Mouse (Mus musculus) frontal cortex, adult (tissue): ENCODE measurements around the gene Kat6b.
"Not testable (repeated sequence)": the region's sequence is repeated elsewhere in the genome, so short reads cannot be mapped to it uniquely, and the experiment has no call there.

ENCODE experiments used
- ATAC-seq: cut with Nextera tagmentation; 2 replicates; pipeline ENCODE4 v1.9.2; 2017; ENCODE audit warnings: mild to moderate bottlenecking, moderate library complexity, mixed read lengths; ENCODE audit not compliant: low TSS enrichment

Gene Kat6b

DNA sequence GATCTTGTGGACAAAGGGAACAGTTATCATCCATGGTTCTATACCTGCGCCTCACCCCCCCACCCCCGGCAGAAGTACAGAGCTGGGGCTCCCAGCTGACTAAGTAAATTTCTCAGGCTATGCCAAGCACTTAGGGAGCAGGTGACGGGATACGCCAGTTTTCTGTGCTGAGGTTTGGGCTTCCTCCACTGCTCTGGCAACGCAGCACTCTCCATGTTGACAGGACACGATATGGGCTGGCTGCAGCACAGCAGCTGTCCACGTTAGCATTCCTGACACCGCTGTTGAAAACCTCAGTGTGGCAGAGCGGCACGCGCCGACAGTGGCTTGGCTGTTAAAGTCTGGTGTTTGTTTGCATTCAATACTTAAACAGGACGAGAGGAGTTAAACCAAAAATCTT lies 177.9 kb downstream of the Kat6b start:
- peak; percentile 29; the same call in 1 of the 2 replicates for ATAC-seq

GRCm38 (mm10) chr14:21659652-21660051 lies 178.4 kb downstream of the Kat6b start:
- peak; percentile 66 for ATAC-seq

- no peak for ATAC-seq
These were observed 181.4 kb downstream of the Kat6b start for GRCm38 (mm10) chr14:21662465-21663142.

- ATAC-seq, result no peak
These were observed 188.0 kb downstream of the Kat6b start for GRCm38 (mm10) chr14:21669218-21669617.

DNA sequence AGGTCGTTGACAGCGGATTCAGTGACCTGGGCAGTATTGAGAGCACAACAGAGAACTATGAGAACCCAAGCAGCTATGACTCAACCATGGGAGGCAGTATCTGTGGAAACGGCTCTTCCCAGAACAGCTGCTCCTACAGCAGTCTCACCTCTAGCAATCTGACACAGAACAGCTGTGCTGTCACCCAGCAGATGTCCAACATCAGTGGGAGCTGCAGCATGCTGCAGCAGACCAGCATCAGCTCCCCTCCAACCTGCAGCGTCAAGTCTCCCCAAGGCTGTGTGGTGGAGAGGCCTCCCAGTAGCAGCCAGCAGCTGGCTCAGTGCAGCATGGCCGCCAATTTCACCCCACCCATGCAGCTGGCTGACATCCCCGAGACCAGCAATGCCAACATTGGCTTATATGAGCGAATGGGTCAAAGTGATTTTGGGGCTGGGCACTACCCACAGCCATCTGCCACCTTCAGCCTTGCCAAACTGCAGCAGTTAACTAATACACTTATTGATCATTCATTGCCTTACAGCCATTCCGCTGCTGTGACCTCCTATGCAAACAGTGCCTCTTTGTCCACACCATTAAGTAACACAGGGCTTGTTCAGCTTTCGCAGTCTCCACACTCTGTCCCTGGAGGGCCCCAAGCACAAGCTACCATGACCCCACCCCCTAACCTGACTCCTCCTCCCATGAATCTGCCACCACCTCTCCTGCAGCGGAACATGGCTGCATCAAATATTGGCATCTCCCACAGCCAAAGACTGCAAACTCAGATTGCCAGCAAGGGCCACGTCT lies 188.6 kb downstream of the Kat6b start:
- ATAC-seq, result peak; percentile 32; the same call in 1 of the 2 replicates

DNA sequence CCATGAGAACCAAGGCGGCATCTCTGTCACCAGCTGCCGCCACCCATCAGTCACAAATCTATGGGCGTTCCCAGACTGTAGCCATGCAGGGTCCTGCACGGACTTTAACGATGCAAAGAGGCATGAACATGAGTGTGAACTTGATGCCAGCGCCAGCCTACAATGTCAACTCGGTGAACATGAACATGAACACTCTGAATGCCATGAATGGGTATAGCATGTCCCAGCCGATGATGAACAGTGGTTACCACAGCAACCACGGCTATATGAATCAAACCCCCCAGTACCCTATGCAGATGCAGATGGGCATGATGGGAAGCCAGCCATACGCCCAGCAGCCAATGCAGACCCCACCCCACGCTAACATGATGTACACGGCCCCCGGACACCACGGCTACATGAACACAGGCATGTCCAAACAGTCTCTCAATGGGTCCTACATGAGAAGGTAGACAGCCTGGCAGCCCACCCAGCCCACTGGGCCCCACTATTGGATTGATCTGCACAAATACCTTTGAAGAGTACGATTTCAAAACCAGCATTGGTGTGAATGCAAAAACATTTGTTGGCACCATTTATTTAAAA lies 189.3 kb downstream of the Kat6b start:
- ATAC-seq, result not testable (repeated sequence)

DNA sequence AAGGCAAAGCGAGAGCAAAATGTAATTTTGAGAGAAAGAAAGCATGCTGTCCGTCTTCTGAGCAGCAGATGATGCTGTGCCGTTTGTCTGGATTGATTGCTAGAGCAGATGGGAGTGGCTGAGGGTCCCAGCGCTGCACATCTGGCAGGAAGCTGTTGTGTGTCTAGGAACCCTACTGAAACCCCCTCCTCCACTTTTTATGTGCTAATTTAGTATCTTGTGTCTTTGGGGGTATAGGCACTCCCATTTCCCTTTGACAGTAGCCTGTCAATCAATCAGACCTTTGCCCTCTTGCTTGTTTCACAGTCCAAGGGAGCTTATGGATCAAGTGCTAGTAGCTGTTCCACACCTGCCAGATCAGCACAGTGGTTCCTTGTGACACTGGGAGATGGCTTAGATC lies 191.9 kb downstream of the Kat6b start:
- no peak for ATAC-seq

GRCm38 (mm10) chr14:21674471-21674870 lies 193.2 kb downstream of the Kat6b start:
- no peak for ATAC-seq

GRCm38 (mm10) chr14:21676223-21676622 lies 195.0 kb downstream of the Kat6b start:
- ATAC-seq, result peak; percentile 35

DNA sequence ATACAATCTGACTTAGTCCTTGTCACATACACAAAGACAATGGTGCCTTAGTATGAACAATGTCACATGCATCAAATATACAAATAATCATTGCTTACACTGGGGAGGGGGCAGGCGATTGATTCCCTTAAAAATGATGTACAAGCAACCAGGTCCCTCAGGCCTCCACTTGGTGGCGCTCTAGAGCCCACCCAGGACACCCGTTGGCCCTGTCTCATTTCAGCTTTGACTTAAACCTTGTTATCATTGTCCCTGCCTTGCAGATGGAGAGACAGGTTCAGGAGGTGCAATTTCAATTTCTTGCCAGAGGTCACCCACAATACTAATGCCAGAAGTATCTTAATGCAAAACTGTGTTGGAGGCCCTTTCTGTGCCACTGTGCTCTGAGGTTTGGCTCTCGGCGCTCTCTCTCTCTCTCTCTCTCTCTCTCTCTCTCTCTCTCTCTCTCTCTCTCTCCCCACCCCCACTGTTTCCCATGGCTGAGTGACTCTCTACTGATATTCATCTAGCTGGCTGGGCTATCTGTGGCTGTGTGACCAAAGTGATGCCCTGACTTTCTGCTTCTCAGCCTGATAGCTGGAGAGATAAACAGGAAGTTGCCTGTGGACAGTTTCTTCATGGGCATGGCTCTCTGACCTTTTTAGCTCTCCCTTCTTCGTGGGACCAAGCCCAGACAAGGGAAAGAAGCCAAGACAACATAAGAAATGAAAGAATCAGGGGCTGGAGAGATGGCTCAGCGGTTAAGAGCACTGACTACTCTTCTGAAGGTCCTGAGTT lies 197.5 kb downstream of the Kat6b start:
- ATAC-seq, result peak; percentile 31; the same call in 1 of the 2 replicates

- ATAC-seq, result no peak
These were observed 198.5 kb downstream of the Kat6b start for GRCm38 (mm10) chr14:21679631-21680201.

DNA sequence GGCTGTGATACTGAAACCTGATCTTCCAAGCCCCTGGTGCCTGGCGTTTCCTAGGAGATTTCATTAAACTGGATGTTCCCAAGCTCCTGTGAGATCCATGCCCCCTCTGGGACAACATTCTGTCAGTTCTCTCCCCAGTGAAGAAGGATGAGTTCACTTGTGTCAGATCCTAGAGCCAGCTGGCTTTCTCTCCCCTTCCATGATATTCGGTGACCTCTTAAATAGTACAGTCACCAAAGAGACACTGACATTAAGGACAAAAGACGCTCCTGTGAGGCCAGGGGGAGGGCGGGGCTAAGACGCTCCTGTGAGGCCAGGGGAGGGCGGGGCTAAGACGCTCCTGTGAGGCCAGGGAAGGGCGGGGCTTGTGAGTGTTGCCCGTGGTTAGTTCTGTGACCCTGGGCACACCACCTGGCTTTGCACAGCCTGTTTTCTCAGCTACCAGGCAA lies 201.5 kb downstream of the Kat6b start:
- no peak for ATAC-seq

DNA sequence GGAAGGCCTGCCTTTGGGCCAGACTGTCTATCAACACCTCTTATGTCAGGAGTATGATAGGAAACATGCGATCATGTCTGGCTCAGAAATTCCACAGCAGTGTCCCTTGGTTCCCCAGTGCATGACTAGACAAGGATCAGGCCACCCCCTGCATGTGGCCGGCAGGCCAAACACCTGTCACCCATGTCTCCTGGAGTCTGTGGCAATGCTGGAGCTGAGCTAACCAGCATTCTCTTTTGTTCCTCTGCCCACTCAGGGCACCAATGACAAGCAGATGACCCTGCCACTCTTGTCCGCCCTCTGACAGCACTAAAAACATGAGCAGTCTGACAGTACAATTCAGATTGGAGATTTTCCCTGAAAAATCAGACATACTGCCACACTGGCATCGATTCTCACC lies 202.6 kb downstream of the Kat6b start:
- no peak for ATAC-seq

DNA sequence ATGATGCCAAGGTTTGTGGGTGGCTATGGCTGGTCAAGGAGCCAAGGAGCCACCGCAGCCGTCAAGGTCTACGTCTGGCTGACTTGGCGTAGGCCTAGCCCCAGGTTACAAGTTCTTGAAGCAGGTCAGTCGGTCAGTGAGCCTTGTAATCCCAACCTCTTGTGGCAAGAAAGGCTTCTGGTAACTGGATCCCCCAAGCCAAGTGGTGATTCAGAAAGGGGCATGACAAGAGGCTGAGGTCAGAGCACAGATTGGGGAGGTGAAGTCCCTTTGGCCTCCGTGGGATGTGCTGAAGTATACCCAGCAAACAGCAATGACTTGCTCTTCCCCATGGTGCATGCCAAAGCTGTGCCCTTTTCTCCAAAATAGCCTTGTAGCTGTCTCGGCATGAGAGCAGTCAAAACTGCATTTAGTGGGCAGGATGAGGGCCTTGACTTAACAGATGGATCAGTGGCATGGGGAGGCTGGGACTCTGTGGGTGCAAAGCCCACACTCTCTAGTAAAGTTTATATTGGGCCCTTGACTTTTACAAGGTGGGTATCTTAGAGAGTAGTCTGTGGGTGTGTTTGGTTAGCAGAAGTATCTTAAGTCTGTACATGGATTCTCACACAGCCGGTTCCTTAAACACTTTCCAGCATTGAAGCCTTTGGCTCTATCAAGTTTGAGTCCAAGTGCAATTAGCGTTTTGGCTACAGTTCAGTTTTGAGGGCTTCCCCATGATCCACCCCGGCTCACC lies 204.3 kb downstream of the Kat6b start:
- ATAC-seq, result peak; percentile 77

DNA sequence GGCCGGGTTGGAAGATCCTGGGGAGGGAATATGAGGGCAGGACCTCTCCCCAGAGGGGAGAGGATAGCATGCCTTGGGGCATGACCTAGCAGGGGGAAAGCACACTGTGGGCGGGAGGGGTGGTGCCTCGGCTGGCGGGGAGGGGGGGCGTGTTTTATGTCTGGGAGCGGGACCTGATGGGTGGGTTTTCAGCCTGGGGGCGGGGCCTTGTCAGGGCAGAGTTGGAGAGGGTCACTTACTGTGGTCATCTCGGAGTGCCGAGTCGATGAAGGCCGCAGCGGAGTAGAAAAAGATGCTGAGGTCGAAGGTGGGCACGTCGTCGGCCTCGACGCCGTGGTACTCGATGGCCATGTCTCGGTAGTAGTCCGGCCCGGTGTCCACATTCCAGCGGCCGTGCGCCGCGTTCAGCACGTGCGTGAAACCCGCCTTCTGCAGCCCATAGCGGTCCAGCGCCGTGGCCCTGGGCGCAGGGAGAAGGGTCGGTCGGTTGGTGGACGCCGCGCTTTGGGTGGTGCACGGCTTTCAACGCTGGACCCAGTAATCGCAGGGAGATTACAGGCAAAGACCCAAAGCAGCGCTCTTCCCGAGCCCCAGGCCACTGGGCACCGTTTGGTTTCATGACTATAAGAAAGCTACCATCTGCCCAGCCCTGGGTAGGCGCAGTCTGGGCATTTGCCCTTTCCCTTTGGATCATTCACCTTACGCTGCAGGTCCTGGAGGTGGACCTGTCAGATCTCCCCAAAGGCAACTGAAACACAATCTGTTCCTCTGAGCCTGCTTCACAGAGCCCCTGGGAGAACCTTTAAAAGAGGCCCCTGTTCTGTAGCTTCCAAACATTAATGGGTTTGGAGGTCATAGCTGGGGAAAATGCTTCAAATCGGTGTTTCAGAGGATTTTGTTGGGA lies 205.4 kb downstream of the Kat6b start:
- no peak for ATAC-seq

- ATAC-seq, result no peak
These were observed 209.8 kb downstream of the Kat6b start for GRCm38 (mm10) chr14:21691070-21691469.

GRCm38 (mm10) chr14:21695020-21695419 lies 213.8 kb downstream of the Kat6b start:
- no peak for ATAC-seq

GRCm38 (mm10) chr14:21696186-21696830 lies 215.1 kb downstream of the Kat6b start:
- no peak for ATAC-seq

- ATAC-seq, result no peak
These were observed 221.5 kb downstream of the Kat6b start for GRCm38 (mm10) chr14:21702691-21703090.
